Mouse (Mus musculus) hindbrain, embryonic 12.5 days (tissue): ENCODE results near the gene Rhod. TPM values are rescaled to one million over a fixed set of nuclear protein-coding genes. Genes with fewer than 3 reads are reported as not detected.
"Not testable (repeated sequence)": the region's sequence is repeated elsewhere in the genome, so short reads cannot be mapped to it uniquely, and the experiment has no call there.

Experiments used
- ATAC-seq: fragments of 200-750 bp; cut with Nextera tagmentation; 2 replicates; pipeline ENCODE4 v1.8.0; 2017; ENCODE audit warnings: moderate TSS enrichment; ENCODE audit not compliant: low FRiP score
- H3K27ac ChIP-seq: fragments of 300-500 bp; sonication (generic); 2 replicates; pipeline ENCODE4 v1.5.1; 2016; ENCODE audit warnings: mild to moderate bottlenecking
- H3K27me3 ChIP-seq: fragments of 300-500 bp; sonication (generic); 2 replicates; pipeline ENCODE4 v1.6.1; 2016; ENCODE audit warnings: mild to moderate bottlenecking
- H3K36me3 ChIP-seq: fragments of 300-500 bp; sonication (generic); 2 replicates; pipeline ENCODE4 v1.6.1; 2016; ENCODE audit warnings: mild to moderate bottlenecking
- H3K4me1 ChIP-seq: fragments of 300-500 bp; sonication (generic); 2 replicates; pipeline ENCODE4 v1.6.1; 2016
- H3K4me2 ChIP-seq: fragments of 300-500 bp; sonication (generic); replicated peaks from 2 replicates; pipeline ENCODE4 v1.6.1; 2016; ENCODE audit warnings: mild to moderate bottlenecking
- H3K4me3 ChIP-seq: fragments of 300-500 bp; sonication (generic); 2 replicates; pipeline ENCODE4 v1.5.1; 2016; ENCODE audit warnings: mild to moderate bottlenecking
- H3K9ac ChIP-seq: fragments of 300-500 bp; sonication (generic); 2 replicates; pipeline ENCODE4 v1.6.1; 2016; ENCODE audit warnings: mild to moderate bottlenecking, moderate library complexity
- H3K9me3 ChIP-seq: fragments of 300-500 bp; sonication (generic); replicated peaks from 2 replicates; pipeline ENCODE4 v1.6.1; 2016; ENCODE audit warnings: mild to moderate bottlenecking
- WGBS: fragments of 180-500 bp; shearing (Covaris S2); methylation state at CpG from one replicate; pipeline ENCODE4 v1.1.7; 2016; 5-methylcytosine and 5-hydroxymethylcytosine counted together
- polyA plus RNA-seq: library from polyadenylated mRNA; unstranded; fragments of >200 nt; fragmentation: Nextera tagmentation; extraction: Ambion mirVana; gene quantifications from 2 replicates; pipeline ENCODE4 v1.2.1, GENCODE M21; 2016

Rhod gene
- polyA plus RNA-seq, 1 experiment from 2014 or later, result 15.3 TPM

GRCm38 (mm10) chr19:4473549-4473948 lies 34.3 kb upstream of the Rhod start:
- Histone ChIP-seq H3K4me1 (peaks cover 8% of the 10 kb centered on the region), H3K27ac (no peak overlapping the region), H3K9me3 (no peaks in the 10 kb centered on the region), H3K9ac (no peak overlapping the region), H3K4me3 (no peak overlapping the region), H3K27me3 (peaks cover 38% of the 10 kb centered on the region), H3K36me3 (no peaks in the 10 kb centered on the region), H3K4me2 (no peak overlapping the region)
- WGBS, result 93% methylated on average over 5 of the region's 5 CpGs
- no peak for ATAC-seq

- no peak for ATAC-seq
- no peak overlapping the region for H3K9ac ChIP-seq
- no peak overlapping the region for H3K27ac ChIP-seq
- H3K4me3 ChIP-seq, result no peak overlapping the region
- H3K36me3 ChIP-seq, result no peaks in the 10 kb centered on the region
- 28% methylated on average over 5 of the region's 5 CpGs for WGBS
- no peak overlapping the region for H3K4me2 ChIP-seq
- H3K27me3 ChIP-seq, result no peaks in the 10 kb centered on the region
- no peaks in the 10 kb centered on the region for H3K9me3 ChIP-seq
- H3K4me1 ChIP-seq, result no peaks in the 10 kb centered on the region
Observed at GRCm38 (mm10) chr19:4468363-4468762, 29.1 kb upstream of the Rhod start.

GRCm38 (mm10) chr19:4464666-4465065 lies 25.4 kb upstream of the Rhod start:
- ATAC-seq, result no peak
- WGBS, result 85% methylated on average over 4 of the region's 4 CpGs

GRCm38 (mm10) chr19:4461981-4462380 lies 22.7 kb upstream of the Rhod start:
- Histone ChIP-seq H3K4me3 (no peak overlapping the region), H3K9me3 (no peaks in the 10 kb centered on the region), H3K4me1 (no peaks in the 10 kb centered on the region), H3K36me3 (no peaks in the 10 kb centered on the region), H3K27ac (no peak overlapping the region), H3K9ac (no peak overlapping the region), H3K4me2 (no peak overlapping the region), H3K27me3 (no peaks in the 10 kb centered on the region)
- 92% methylated on average over 8 of the region's 8 CpGs for WGBS
- ATAC-seq, result no peak

More at GRCm38 (mm10) chr19:4464666-4465065, 25.4 kb upstream of the Rhod start:
- Histone ChIP-seq H3K36me3 (no peaks in the 10 kb centered on the region), H3K9me3 (no peaks in the 10 kb centered on the region), H3K4me2 (no peak overlapping the region), H3K27me3 (no peaks in the 10 kb centered on the region), H3K4me3 (no peak overlapping the region), H3K27ac (no peak overlapping the region), H3K9ac (no peak overlapping the region), H3K4me1 (no peaks in the 10 kb centered on the region)

GRCm38 (mm10) chr19:4456227-4456626 lies 17.0 kb upstream of the Rhod start:
- Histone ChIP-seq H3K27ac (no peak overlapping the region), H3K9ac (no peak overlapping the region)

GRCm38 (mm10) chr19:4455071-4455800 lies 16.0 kb upstream of the Rhod start:
- no peak for ATAC-seq

More at GRCm38 (mm10) chr19:4456227-4456626, 17.0 kb upstream of the Rhod start:
- H3K4me1 ChIP-seq, result peaks cover 9% of the 10 kb centered on the region; the same call in 1 of the 2 replicates
- no peaks in the 10 kb centered on the region for H3K27me3 ChIP-seq
- H3K4me2 ChIP-seq, result no peak overlapping the region
- H3K9me3 ChIP-seq, result no peaks in the 10 kb centered on the region
- no peaks in the 10 kb centered on the region for H3K36me3 ChIP-seq
- no peak for ATAC-seq
- no peak overlapping the region for H3K4me3 ChIP-seq
- WGBS, result 11% methylated on average over 11 of the region's 11 CpGs

GRCm38 (mm10) chr19:4454040-4454439 lies 14.8 kb upstream of the Rhod start:
- H3K4me1 ChIP-seq, H3K27ac ChIP-seq, H3K27me3 ChIP-seq, H3K4me2 ChIP-seq, ATAC-seq, H3K9me3 ChIP-seq, H3K9ac ChIP-seq, H3K36me3 ChIP-seq, H3K4me3 ChIP-seq: not testable (repeated sequence)
- WGBS, result 63% methylated on average over 1 of the region's 1 CpGs

More at GRCm38 (mm10) chr19:4455071-4455800, 16.0 kb upstream of the Rhod start:
- H3K36me3 ChIP-seq, result no peaks in the 10 kb centered on the region
- no peak overlapping the region for H3K9ac ChIP-seq
- 78% methylated on average over 15 of the region's 15 CpGs for WGBS
- no peak overlapping the region for H3K4me2 ChIP-seq
- H3K4me3 ChIP-seq, result no peak overlapping the region
- no peak overlapping the region for H3K27ac ChIP-seq
- H3K9me3 ChIP-seq, result no peaks in the 10 kb centered on the region
- peaks cover 9% of the 10 kb centered on the region; the same call in 1 of the 2 replicates for H3K4me1 ChIP-seq
- no peaks in the 10 kb centered on the region for H3K27me3 ChIP-seq

GRCm38 (mm10) chr19:4452525-4452924 lies 13.3 kb upstream of the Rhod start:
- no peaks in the 10 kb centered on the region for H3K9me3 ChIP-seq
- H3K4me1 ChIP-seq, result peaks cover 9% of the 10 kb centered on the region; the same call in 1 of the 2 replicates
- no peaks in the 10 kb centered on the region for H3K27me3 ChIP-seq
- no peak overlapping the region for H3K4me2 ChIP-seq
- no peaks in the 10 kb centered on the region for H3K36me3 ChIP-seq
- no peak overlapping the region for H3K9ac ChIP-seq
- no peak for ATAC-seq
- no peak overlapping the region for H3K4me3 ChIP-seq
- 44% methylated on average over 4 of the region's 4 CpGs for WGBS
- no peak overlapping the region for H3K27ac ChIP-seq

- 15% methylated on average over 5 of the region's 5 CpGs for WGBS
- H3K4me2 ChIP-seq, result no peak overlapping the region
- peaks cover 9% of the 10 kb centered on the region; the same call in 1 of the 2 replicates for H3K4me1 ChIP-seq
- H3K27ac ChIP-seq, result no peak overlapping the region
- H3K9ac ChIP-seq, result no peak overlapping the region
- no peaks in the 10 kb centered on the region for H3K9me3 ChIP-seq
- no peak overlapping the region for H3K4me3 ChIP-seq
- H3K36me3 ChIP-seq, result no peaks in the 10 kb centered on the region
- ATAC-seq, result no peak
- H3K27me3 ChIP-seq, result no peaks in the 10 kb centered on the region
Observed at GRCm38 (mm10) chr19:4451965-4452364, 12.7 kb upstream of the Rhod start.

GRCm38 (mm10) chr19:4451098-4451497 lies 11.9 kb upstream of the Rhod start:
- H3K4me2 ChIP-seq, result no peak overlapping the region
- no peaks in the 10 kb centered on the region for H3K36me3 ChIP-seq
- WGBS, result 71% methylated on average over 8 of the region's 8 CpGs
- ATAC-seq, result no peak
- H3K27ac ChIP-seq, result no peak overlapping the region
- no peaks in the 10 kb centered on the region for H3K9me3 ChIP-seq
- no peaks in the 10 kb centered on the region for H3K27me3 ChIP-seq
- H3K4me3 ChIP-seq, result no peak overlapping the region
- peaks cover 7% of the 10 kb centered on the region; the same call in 1 of the 2 replicates for H3K4me1 ChIP-seq
- H3K9ac ChIP-seq, result no peak overlapping the region

- 69% methylated on average over 5 of the region's 5 CpGs for WGBS
- no peak overlapping the region for H3K27ac ChIP-seq
- no peaks in the 10 kb centered on the region for H3K36me3 ChIP-seq
- no peak overlapping the region for H3K4me2 ChIP-seq
- no peak for ATAC-seq
- no peaks in the 10 kb centered on the region for H3K27me3 ChIP-seq
- no peaks in the 10 kb centered on the region for H3K9me3 ChIP-seq
- peaks cover 7% of the 10 kb centered on the region; the same call in 1 of the 2 replicates for H3K4me1 ChIP-seq
- H3K9ac ChIP-seq, result no peak overlapping the region
- no peak overlapping the region for H3K4me3 ChIP-seq
Observed at GRCm38 (mm10) chr19:4450666-4451065, 11.4 kb upstream of the Rhod start.

GRCm38 (mm10) chr19:4449230-4449629 lies 10.0 kb upstream of the Rhod start:
- Histone ChIP-seq H3K27me3 (no peaks in the 10 kb centered on the region), H3K9me3 (no peaks in the 10 kb centered on the region), H3K4me2 (no peak overlapping the region), H3K36me3 (no peaks in the 10 kb centered on the region), H3K9ac (no peak overlapping the region), H3K4me1 (peaks cover 7% of the 10 kb centered on the region; the same call in 1 of the 2 replicates), H3K27ac (no peak overlapping the region), H3K4me3 (no peak overlapping the region)
- WGBS, result 89% methylated on average over 9 of the region's 9 CpGs
- ATAC-seq, result no peak

GRCm38 (mm10) chr19:4447445-4447844 lies 8.2 kb upstream of the Rhod start:
- Histone ChIP-seq H3K9me3 (no peaks in the 10 kb centered on the region), H3K4me3 (no peak overlapping the region), H3K36me3 (no peaks in the 10 kb centered on the region), H3K27ac (no peak overlapping the region), H3K27me3 (no peaks in the 10 kb centered on the region), H3K4me1 (peaks cover 7% of the 10 kb centered on the region; the same call in 1 of the 2 replicates), H3K9ac (no peak overlapping the region), H3K4me2 (no peak overlapping the region)
- no peak for ATAC-seq
- WGBS, result 88% methylated on average over 9 of the region's 9 CpGs
